Mouse (Mus musculus): Measurements from ENCODE around the gene Sema6d.

- TF ChIP-seq CTCF (IDR thresholded peaks at IDR 0.05; ENCODE audit: low read depth, low read length) (no peak), POLR2A (IDR thresholded peaks at IDR 0.05; ENCODE audit: borderline replicate concordance, low read depth, low read length) (no peak)
Measured at GRCm38 (mm10) chr2:124324107-124324724, 234.4 kb downstream of the Sema6d start.
